Mouse (Mus musculus) limb, embryonic 11.5 days (tissue): ENCODE results near the gene Tsen34. TPM values are rescaled to one million over a fixed set of nuclear protein-coding genes. Genes with fewer than 3 reads are reported as not detected.

ENCODE experiments used
- ATAC-seq: fragments of 200-750 bp; cut with Nextera tagmentation; 2 replicates; pipeline ENCODE4 v1.8.0; 2017; ENCODE audit warnings: low read depth; ENCODE audit not compliant: insufficient number of reproducible peaks, low FRiP score, low TSS enrichment
- DNase-seq: peaks from one replicate; pipeline ENCODE4 v3.0.0-alpha.2; 2015; ENCODE audit warnings: low spot score
- H3K27ac ChIP-seq: fragments of 300-500 bp; sonication (generic); replicated peaks from 2 replicates; pipeline ENCODE4 v1.5.1; 2014; ENCODE audit warnings: low read depth, mild to moderate bottlenecking, low read length
- H3K27me3 ChIP-seq: fragments of 300-500 bp; sonication (generic); 2 replicates; pipeline ENCODE4 v1.6.1; 2014; ENCODE audit warnings: mild to moderate bottlenecking, low read length, mixed read lengths; ENCODE audit not compliant: control insufficient read depth, insufficient read depth
- H3K36me3 ChIP-seq: fragments of 300-500 bp; sonication (generic); 2 replicates; pipeline ENCODE4 v1.6.1; 2014; ENCODE audit warnings: mild to moderate bottlenecking, low read length, moderate library complexity, mixed read lengths; ENCODE audit not compliant: control insufficient read depth, insufficient read depth
- H3K4me1 ChIP-seq: fragments of 300-500 bp; sonication (generic); 2 replicates; pipeline ENCODE4 v1.6.1; 2014; ENCODE audit warnings: low read length, mixed read lengths; ENCODE audit not compliant: control insufficient read depth, insufficient read depth
- H3K4me2 ChIP-seq: fragments of 300-500 bp; sonication (generic); 2 replicates; pipeline ENCODE4 v1.6.1; 2014; ENCODE audit warnings: low read depth, mild to moderate bottlenecking, moderate library complexity; ENCODE audit not compliant: severe bottlenecking
- H3K4me3 ChIP-seq: fragments of 300-500 bp; sonication (generic); 2 replicates; pipeline ENCODE4 v1.5.1; 2014; ENCODE audit warnings: low read depth, low read length
- H3K9ac ChIP-seq: fragments of 300-500 bp; sonication (generic); 2 replicates; pipeline ENCODE4 v1.6.1; 2014; ENCODE audit warnings: mild to moderate bottlenecking, low read length
- H3K9me3 ChIP-seq: fragments of 300-500 bp; sonication (generic); 2 replicates; pipeline ENCODE4 v1.6.1; 2016; ENCODE audit warnings: low read length; ENCODE audit not compliant: control insufficient read depth
- WGBS: fragments of 180-500 bp; shearing (Covaris S2); extraction: QIAGEN DNeasy Blood & Tissue Kit; methylation state at CpG from one replicate; pipeline ENCODE4 v1.1.7; 2014; 5-methylcytosine and 5-hydroxymethylcytosine counted together
- polyA plus RNA-seq: library from polyadenylated mRNA; unstranded; fragments of >200 nt; fragmentation: Nextera tagmentation; extraction: Ambion mirVana; gene quantifications from 2 replicates; pipeline ENCODE4 v1.2.1, GENCODE M21; 2014

The Tsen34 gene
- polyA plus RNA-seq, 1 experiment from 2014 or later, result 289 TPM

DNA sequence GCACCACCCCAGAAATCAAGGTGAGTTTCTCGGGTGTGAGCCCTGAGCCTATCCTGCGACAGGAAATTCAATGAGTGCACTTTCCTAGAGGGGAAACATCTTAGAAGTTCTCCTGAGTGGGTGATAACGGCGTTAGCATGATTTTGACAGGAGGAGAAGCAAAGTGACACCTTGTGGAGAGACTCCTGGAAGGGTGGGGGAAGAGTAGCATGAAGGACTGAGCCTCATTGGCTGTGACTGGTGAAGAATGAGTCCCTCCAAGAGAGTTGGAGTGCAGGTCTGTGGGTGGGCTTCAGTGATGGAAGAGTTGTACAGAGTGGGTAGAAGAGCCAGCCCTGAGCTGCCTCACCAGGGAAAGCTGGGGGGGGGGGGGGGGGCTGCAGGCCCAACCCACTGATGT lies 35.7 kb upstream of the Tsen34 start:
- DNase-seq (no peak), ATAC-seq (no peak)
- Histone ChIP-seq H3K9ac (no peak overlapping the region), H3K27ac (no peak overlapping the region), H3K4me1 (no peaks in the 10 kb centered on the region), H3K4me2 (no peak overlapping the region), H3K36me3 (peaks cover 47% of the 10 kb centered on the region), H3K27me3 (no peaks in the 10 kb centered on the region), H3K9me3 (no peaks in the 10 kb centered on the region), H3K4me3 (no peak overlapping the region)
- 98% methylated on average over 4 of the region's 4 CpGs for WGBS

DNA sequence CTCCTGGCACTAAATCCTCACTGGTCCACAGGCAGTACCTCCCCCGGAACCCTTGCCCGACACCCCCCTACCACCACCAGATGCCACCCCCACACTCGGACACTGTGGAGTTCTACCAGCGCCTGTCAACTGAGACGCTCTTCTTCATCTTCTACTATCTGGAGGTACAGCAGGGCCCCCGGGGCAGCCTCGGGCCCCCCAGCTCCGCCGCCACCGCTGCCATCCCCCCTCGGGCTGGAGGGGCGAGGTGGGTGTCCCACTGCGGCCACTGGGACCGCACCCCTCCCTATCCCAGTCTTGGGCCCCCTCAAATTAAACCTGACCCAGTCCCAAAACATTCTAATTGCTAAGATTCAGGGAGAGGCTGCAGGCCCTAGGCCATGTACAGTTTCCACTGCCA lies 34.1 kb upstream of the Tsen34 start:
- Histone ChIP-seq H3K9me3 (no peaks in the 10 kb centered on the region), H3K27ac (no peak overlapping the region), H3K4me2 (no peak overlapping the region), H3K9ac (no peak overlapping the region), H3K27me3 (no peaks in the 10 kb centered on the region), H3K36me3 (peaks cover 39% of the 10 kb centered on the region), H3K4me1 (no peaks in the 10 kb centered on the region), H3K4me3 (no peak overlapping the region)
- WGBS, result 97% methylated on average over 14 of the region's 14 CpGs
- ATAC-seq (no peak), DNase-seq (no peak)

- no peaks in the 10 kb centered on the region for H3K27me3 ChIP-seq
- peak overlapping the region; percentile 71 for H3K9ac ChIP-seq
- peak; percentile 41 for ATAC-seq
- no peaks in the 10 kb centered on the region for H3K4me1 ChIP-seq
- peak overlapping the region; percentile 42 for H3K4me2 ChIP-seq
- H3K27ac ChIP-seq, result no peak overlapping the region
- H3K4me3 ChIP-seq, result peak overlapping the region; percentile 69
- 33% methylated on average over 15 of the region's 15 CpGs for WGBS
- no peak for DNase-seq
- H3K36me3 ChIP-seq, result peaks cover 11% of the 10 kb centered on the region
- H3K9me3 ChIP-seq, result no peaks in the 10 kb centered on the region
Observed at GRCm38 (mm10) chr7:3664524-3665214, 28.0 kb upstream of the Tsen34 start.

- Histone ChIP-seq H3K27ac (peak within 1 kb of the TSS; percentile 5; the same call in 1 of the 2 replicates), H3K9ac (peak within 1 kb of the TSS; percentile 71), H3K4me1 (no peaks in the 10 kb centered on the region), H3K9me3 (no peaks in the 10 kb centered on the region), H3K27me3 (no peaks in the 10 kb centered on the region), H3K4me3 (peak within 1 kb of the TSS; percentile 69), H3K4me2 (peak within 1 kb of the TSS; percentile 55), H3K36me3 (peaks cover 6% of the 10 kb centered on the region)
- 4% methylated on average over 45 of the region's 45 CpGs for WGBS
- peak; percentile 91 for DNase-seq
- ATAC-seq, result peak; percentile 97
Observed at GRCm38 (mm10) chr7:3665215-3666114, 27.2 kb upstream of the Tsen34 start, which contains the start of gene Leng1. Gene Leng1, minus strand, starts transcription at chr7:3665840.

DNA sequence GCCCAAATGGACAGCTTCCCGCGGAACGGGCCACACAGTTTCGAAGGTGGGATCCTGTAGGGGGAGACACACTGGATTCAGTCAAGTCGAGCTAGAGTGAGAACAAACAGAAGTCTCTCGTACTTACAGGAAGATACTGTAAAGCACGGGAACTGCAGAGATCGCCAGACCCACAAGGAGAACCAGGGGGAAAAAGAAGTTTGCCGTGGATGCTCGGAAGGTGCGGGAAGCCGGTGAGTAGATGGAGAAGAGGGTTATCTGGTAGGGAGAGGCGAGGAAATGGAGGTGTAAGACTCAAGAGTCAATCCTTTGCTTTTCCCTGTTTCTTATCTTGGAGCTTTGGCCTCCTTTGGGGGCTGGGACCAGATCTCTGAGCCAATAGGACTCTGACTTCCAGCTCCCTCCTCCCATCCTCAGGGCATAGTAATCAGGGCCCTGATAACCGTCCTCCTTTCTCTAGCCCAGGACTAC lies 25.7 kb upstream of the Tsen34 start:
- ATAC-seq, result no peak
- Histone ChIP-seq H3K27me3 (no peaks in the 10 kb centered on the region), H3K9me3 (no peaks in the 10 kb centered on the region), H3K4me2 (no peak overlapping the region), H3K4me3 (no peak overlapping the region), H3K9ac (no peak overlapping the region), H3K36me3 (0 out of 2 replicates have a peak, but pooled peaks cover 3% of the 10 kb centered on the region), H3K27ac (no peak overlapping the region), H3K4me1 (no peaks in the 10 kb centered on the region)
- 14% methylated on average over 14 of the region's 14 CpGs for WGBS
- peak; percentile 24 for DNase-seq

GRCm38 (mm10) chr7:3674507-3675227 lies 18.0 kb upstream of the Tsen34 start:
- 69% methylated on average over 10 of the region's 10 CpGs for WGBS
- Histone ChIP-seq H3K27me3 (no peaks in the 10 kb centered on the region), H3K4me3 (no peak overlapping the region), H3K9me3 (no peaks in the 10 kb centered on the region), H3K4me2 (no peak overlapping the region), H3K4me1 (no peaks in the 10 kb centered on the region), H3K9ac (no peak overlapping the region), H3K36me3 (no peaks in the 10 kb centered on the region), H3K27ac (no peak overlapping the region)
- DNase-seq, result peak; percentile 85
- ATAC-seq, result peak; percentile 42; the same call in 1 of the 2 replicates

DNA sequence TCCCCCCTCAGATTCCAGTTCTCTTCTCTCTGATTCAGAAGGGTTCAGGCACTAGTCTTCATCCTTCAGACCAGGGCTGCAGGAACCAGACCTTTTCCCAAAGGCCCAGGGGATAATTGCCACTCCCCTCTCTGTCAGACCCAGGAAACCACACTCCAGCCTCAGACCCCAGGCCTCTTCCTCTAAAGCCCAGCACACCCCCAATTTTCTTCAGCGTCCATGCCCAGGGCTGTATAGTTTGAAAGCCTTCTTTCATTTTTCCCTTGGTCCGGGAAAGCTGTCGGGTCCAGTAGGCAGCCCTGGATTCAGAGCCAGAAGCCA lies 17.5 kb upstream of the Tsen34 start:
- WGBS, result 84% methylated on average over 3 of the region's 3 CpGs

DNA sequence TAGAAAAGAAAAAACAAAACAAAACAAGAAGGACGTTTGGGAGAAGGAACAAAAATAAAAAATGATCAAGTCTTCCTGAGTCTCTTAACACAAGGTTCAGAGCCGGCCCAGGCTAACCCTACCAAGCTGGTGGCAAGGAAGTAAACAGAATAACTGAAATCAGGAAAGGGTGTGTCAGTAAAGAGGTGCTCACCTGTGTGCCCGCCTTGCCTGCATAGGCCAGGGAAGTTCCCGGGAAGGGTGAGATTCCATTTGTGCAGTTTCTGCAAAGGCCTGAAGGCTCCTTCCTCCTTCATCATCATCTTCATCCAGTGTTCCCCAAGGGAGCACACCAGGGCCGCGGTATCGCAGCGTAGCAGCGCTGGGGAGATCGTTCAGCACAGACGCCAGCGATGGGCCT lies 16.3 kb upstream of the Tsen34 start:
- Histone ChIP-seq H3K27me3 (no peaks in the 10 kb centered on the region), H3K4me3 (no peak overlapping the region), H3K4me1 (no peaks in the 10 kb centered on the region), H3K27ac (no peak overlapping the region), H3K9me3 (no peaks in the 10 kb centered on the region), H3K9ac (no peak overlapping the region), H3K4me2 (no peak overlapping the region), H3K36me3 (no peaks in the 10 kb centered on the region)
- WGBS, result 92% methylated on average over 12 of the region's 12 CpGs
- ATAC-seq (no peak), DNase-seq (no peak)

More for the DNA sequence above, 17.5 kb upstream of the Tsen34 start:
- Histone ChIP-seq H3K4me3 (no peak overlapping the region), H3K9ac (no peak overlapping the region), H3K9me3 (no peaks in the 10 kb centered on the region), H3K4me2 (no peak overlapping the region), H3K27me3 (no peaks in the 10 kb centered on the region), H3K36me3 (no peaks in the 10 kb centered on the region), H3K4me1 (no peaks in the 10 kb centered on the region), H3K27ac (no peak overlapping the region)
- DNase-seq, result no peak
- ATAC-seq, result no peak
